Mouse (Mus musculus) liver, embryonic 11.5 days (tissue): ENCODE data around the gene Zfp683. TPM values are rescaled to one million over a fixed set of nuclear protein-coding genes. Genes with fewer than 3 reads are reported as not detected.

Source experiments
- ATAC-seq: fragments of 200-750 bp; cut with Nextera tagmentation; replicated peaks from 2 replicates; pipeline ENCODE4 v1.8.0; 2017; ENCODE audit warnings: moderate number of reproducible peaks, mild to moderate bottlenecking, moderate TSS enrichment, moderate library complexity; ENCODE audit not compliant: low FRiP score
- DNase-seq: peaks from one replicate; pipeline ENCODE4 v3.0.0-alpha.2; 2017; ENCODE audit warnings: low spot score
- H3K27ac ChIP-seq: fragments of 300-500 bp; sonication (generic); 2 replicates; pipeline ENCODE4 v1.5.1; 2014; ENCODE audit warnings: mild to moderate bottlenecking, low read depth, low read length, control low read depth
- H3K27me3 ChIP-seq: fragments of 300-500 bp; sonication (generic); replicated peaks from 2 replicates; pipeline ENCODE4 v1.6.1; 2014; ENCODE audit warnings: low read length, mixed read lengths; ENCODE audit not compliant: control insufficient read depth, insufficient read depth
- H3K36me3 ChIP-seq: fragments of 300-500 bp; sonication (generic); 2 replicates; pipeline ENCODE4 v1.6.1; 2014; ENCODE audit warnings: mild to moderate bottlenecking, low read length, moderate library complexity, mixed read lengths; ENCODE audit not compliant: control insufficient read depth, insufficient read depth
- H3K4me1 ChIP-seq: fragments of 300-500 bp; sonication (generic); replicated peaks from 2 replicates; pipeline ENCODE4 v1.6.1; 2014; ENCODE audit warnings: low read length, mixed read lengths; ENCODE audit not compliant: control insufficient read depth, insufficient read depth
- H3K4me2 ChIP-seq: fragments of 300-500 bp; sonication (generic); 2 replicates; pipeline ENCODE4 v1.6.1; 2014; ENCODE audit warnings: mild to moderate bottlenecking, control low read depth, moderate library complexity
- H3K4me3 ChIP-seq: fragments of 300-500 bp; sonication (generic); 2 replicates; pipeline ENCODE4 v1.5.1; 2014; ENCODE audit warnings: low read depth, low read length, control low read depth
- H3K9ac ChIP-seq: fragments of 300-500 bp; sonication (generic); 2 replicates; pipeline ENCODE4 v1.6.1; 2014; ENCODE audit warnings: low read depth, low read length, control low read depth
- H3K9me3 ChIP-seq: fragments of 300-500 bp; sonication (generic); 2 replicates; pipeline ENCODE4 v1.6.1; 2016; ENCODE audit warnings: low read length, inconsistent platforms, mixed read lengths; ENCODE audit not compliant: control insufficient read depth
- WGBS: fragments of 180-500 bp; shearing (Covaris S2); extraction: QIAGEN DNeasy Blood & Tissue Kit; methylation state at CpG from one replicate; pipeline ENCODE4 v1.1.7; 2014; 5-methylcytosine and 5-hydroxymethylcytosine counted together
- polyA plus RNA-seq: library from polyadenylated mRNA; unstranded; fragments of >200 nt; fragmentation: Nextera tagmentation; extraction: Ambion mirVana; gene quantifications from 2 replicates; pipeline ENCODE4 v1.2.1, GENCODE M21; 2014

The Zfp683 gene
- polyA plus RNA-seq, 1 experiment from 2014 or later, result not detected

GRCm38 (mm10) chr4:134061166-134061830, 7.7 kb downstream of the Zfp683 start:
- 54% methylated on average over 18 of the region's 18 CpGs for WGBS
- Histone ChIP-seq H3K36me3 (no peaks in the 10 kb centered on the region), H3K4me1 (peaks cover 12% of the 10 kb centered on the region), H3K4me2 (no peak overlapping the region), H3K27me3 (peaks cover 26% of the 10 kb centered on the region), H3K9ac (no peak overlapping the region), H3K4me3 (no peak overlapping the region), H3K27ac (no peak overlapping the region), H3K9me3 (no peaks in the 10 kb centered on the region)
- no peak for DNase-seq
- no peak for ATAC-seq

GRCm38 (mm10) chr4:134061944-134062446, 8.4 kb downstream of the Zfp683 start:
- no peaks in the 10 kb centered on the region for H3K36me3 ChIP-seq
- ATAC-seq, result no peak; the same call in 1 of the 2 replicates
- H3K9me3 ChIP-seq, result no peaks in the 10 kb centered on the region
- H3K27me3 ChIP-seq, result peaks cover 31% of the 10 kb centered on the region
- no peak overlapping the region for H3K9ac ChIP-seq
- H3K4me2 ChIP-seq, result no peak overlapping the region
- H3K27ac ChIP-seq, result no peak overlapping the region
- H3K4me3 ChIP-seq, result no peak overlapping the region
- WGBS, result 52% methylated on average over 8 of the region's 8 CpGs
- peaks cover 12% of the 10 kb centered on the region for H3K4me1 ChIP-seq
- no peak for DNase-seq

- no peak overlapping the region for H3K4me2 ChIP-seq
- H3K36me3 ChIP-seq, result no peaks in the 10 kb centered on the region
- ATAC-seq (no peak), DNase-seq (no peak)
- H3K27ac ChIP-seq, result no peak overlapping the region
- H3K4me3 ChIP-seq, result no peak overlapping the region
- H3K27me3 ChIP-seq, result peaks cover 31% of the 10 kb centered on the region
- WGBS, result 43% methylated on average over 8 of the region's 8 CpGs
- H3K9ac ChIP-seq, result no peak overlapping the region
- no peaks in the 10 kb centered on the region for H3K9me3 ChIP-seq
- H3K4me1 ChIP-seq, result peaks cover 12% of the 10 kb centered on the region
Observed at GRCm38 (mm10) chr4:134062561-134062960, 8.9 kb downstream of the Zfp683 start.

- H3K4me3 ChIP-seq, result no peak overlapping the region
- no peak for DNase-seq
- peaks cover 25% of the 10 kb centered on the region for H3K27me3 ChIP-seq
Observed at GRCm38 (mm10) chr4:134065431-134066004, 11.9 kb downstream of the Zfp683 start.

GRCm38 (mm10) chr4:134067383-134067782, 13.7 kb downstream of the Zfp683 start:
- H3K9me3 ChIP-seq, result no peaks in the 10 kb centered on the region
- H3K4me1 ChIP-seq, result peaks cover 3% of the 10 kb centered on the region
- no peak overlapping the region for H3K27ac ChIP-seq
- peaks cover 25% of the 10 kb centered on the region for H3K27me3 ChIP-seq
- no peaks in the 10 kb centered on the region for H3K36me3 ChIP-seq
- no peak overlapping the region for H3K9ac ChIP-seq
- WGBS, result 87% methylated on average over 8 of the region's 8 CpGs
- no peak for DNase-seq
- no peak overlapping the region for H3K4me3 ChIP-seq
- H3K4me2 ChIP-seq, result no peak overlapping the region
- no peak for ATAC-seq

More at GRCm38 (mm10) chr4:134065431-134066004, 11.9 kb downstream of the Zfp683 start:
- H3K27ac ChIP-seq, result no peak overlapping the region
- no peak overlapping the region; the same call in 1 of the 2 replicates for H3K4me2 ChIP-seq
- H3K9me3 ChIP-seq, result no peaks in the 10 kb centered on the region
- no peaks in the 10 kb centered on the region for H3K36me3 ChIP-seq
- no peak overlapping the region for H3K9ac ChIP-seq
- no peak for ATAC-seq
- H3K4me1 ChIP-seq, result peaks cover 9% of the 10 kb centered on the region
- 28% methylated on average over 23 of the region's 23 CpGs for WGBS

- peaks cover 25% of the 10 kb centered on the region for H3K27me3 ChIP-seq
- no peak overlapping the region for H3K4me2 ChIP-seq
- H3K4me3 ChIP-seq, result no peak overlapping the region
- WGBS, result 80% methylated on average over 7 of the region's 7 CpGs
- H3K9me3 ChIP-seq, result no peaks in the 10 kb centered on the region
- no peak for DNase-seq
- no peaks in the 10 kb centered on the region for H3K4me1 ChIP-seq
- H3K9ac ChIP-seq, result no peak overlapping the region
- H3K36me3 ChIP-seq, result no peaks in the 10 kb centered on the region
- ATAC-seq, result no peak
- no peak overlapping the region for H3K27ac ChIP-seq
Observed at GRCm38 (mm10) chr4:134067833-134068544, 14.4 kb downstream of the Zfp683 start.

- Histone ChIP-seq H3K9ac (no peak overlapping the region), H3K36me3 (no peaks in the 10 kb centered on the region), H3K4me3 (no peak overlapping the region), H3K4me2 (no peak overlapping the region), H3K27ac (no peak overlapping the region), H3K9me3 (no peaks in the 10 kb centered on the region), H3K27me3 (peaks cover 21% of the 10 kb centered on the region), H3K4me1 (no peaks in the 10 kb centered on the region)
- 74% methylated on average over 4 of the region's 4 CpGs for WGBS
- ATAC-seq (no peak), DNase-seq (no peak)
Observed at GRCm38 (mm10) chr4:134068793-134069580, 15.3 kb downstream of the Zfp683 start.

- ATAC-seq (no peak), DNase-seq (no peak)
- WGBS, result 19% methylated on average over 3 of the region's 3 CpGs
- H3K9me3 ChIP-seq, result no peaks in the 10 kb centered on the region
- H3K4me2 ChIP-seq, result no peak overlapping the region
- no peak overlapping the region for H3K4me3 ChIP-seq
- H3K27ac ChIP-seq, result no peak overlapping the region
- peaks cover 4% of the 10 kb centered on the region; the same call in 1 of the 2 replicates for H3K27me3 ChIP-seq
- H3K36me3 ChIP-seq, result no peaks in the 10 kb centered on the region
- no peak overlapping the region for H3K9ac ChIP-seq
- peaks cover 13% of the 10 kb centered on the region for H3K4me1 ChIP-seq
Observed at GRCm38 (mm10) chr4:134078694-134079093, 25.1 kb downstream of the Zfp683 start.
